8 mouse cellular contexts compared by ENCODE assay signal in genomic region chr17:34915410-34915831, GRCm38 (mm10). TPM values are rescaled to one million over a fixed set of nuclear protein-coding genes. Genes with fewer than 3 reads are reported as not detected.
DNase-seq lines count a peak whose midpoint lies in the region; ATAC-seq and TF ChIP-seq lines count a peak whose summit lies in the region.

No protein-coding gene starts in this region.

- peak; percentile 74 for DNase-seq in gastrocnemius, adult 2 months
- DNase-seq in gastrocnemius, postnatal 10 days = no peak
- DNase-seq in MN1 (ENCODE audit: low spot score) = peak; percentile 51
- peak; percentile 85 to 89 for DNase-seq in kidney, adult 8-10 months
- no peak for DNase-seq in left cerebral cortex, postnatal 25 days (ENCODE audit: low spot score in 2 of 2)
- DNase-seq in left cerebral cortex, adult 8-10 months (ENCODE audit: low spot score in 2 of 2) = no peak
- no peak for DNase-seq in gastrocnemius, postnatal 4 days (ENCODE audit: low spot score in 2 of 2)

- H3K27ac ChIP-seq in gastrocnemius, adult 2 months = peak overlapping the region; percentile 73
- H3K27ac ChIP-seq in lung, embryonic 16.5 days (ENCODE audit: low read length) = no peak overlapping the region

- intact Hi-C loops in gastrocnemius, adult 2 months (cut with DNase I) = no loop called here
- intact Hi-C loops in left cerebral cortex, postnatal 25 days (cut with DNase I) = no loop called here

- no peak overlapping the region for H3K4me3 ChIP-seq in gastrocnemius, adult 2 months
- H3K4me3 ChIP-seq in lung, embryonic 16.5 days (ENCODE audit: low read length) = no peak overlapping the region

- H3K9ac ChIP-seq in lung, embryonic 16.5 days (ENCODE audit: low read length) = peak overlapping the region; percentile 35

- 9% methylated on average over 10 of the region's 11 CpGs for WGBS in lung, embryonic 16.5 days

- H3K9me3 ChIP-seq in lung, embryonic 16.5 days (ENCODE audit: control insufficient read depth, low read length) = no peaks in the 10 kb centered on the region

- H3K4me1 ChIP-seq in lung, embryonic 16.5 days (replicated peaks; ENCODE audit: control insufficient read depth, insufficient read depth, low read length) = peaks cover 8% of the 10 kb centered on the region

- peak overlapping the region; percentile 21; the same call in 1 of the 2 replicates for H3K4me2 ChIP-seq in lung, embryonic 16.5 days (ENCODE audit: low read depth, low read length)

- ATAC-seq in lung, embryonic 16.5 days (ENCODE audit: low read depth) = peak; percentile 72; the same call in 1 of the 2 replicates

- peak; percentile 45 for TF ChIP-seq CTCF in gastrocnemius, adult 2 months (IDR thresholded peaks at IDR 0.05)

- peaks cover 29% of the 10 kb centered on the region for H3K36me3 ChIP-seq in lung, embryonic 16.5 days (ENCODE audit: control insufficient read depth, insufficient read depth, low read length)

- no peaks in the 10 kb centered on the region for H3K27me3 ChIP-seq in lung, embryonic 16.5 days (ENCODE audit: control insufficient read depth, insufficient read depth, low read depth, low read length)

RNA-seq across cellular contexts. Expression of gene Slc44a4, which starts 1.2 kb away (rescaled TPM):
- not detected for total RNA-seq in gastrocnemius, adult 2 months (2021)
- not detected for total RNA-seq in gastrocnemius, postnatal 10 days (2021)
- 1.5 and 1.9 TPM in 2 replicates for polyA plus RNA-seq in lung, embryonic 16.5 days (2015; fragmentation: Nextera tagmentation; extraction: Ambion mirVana)
- total RNA-seq in left cerebral cortex, postnatal 25 days (2021) = under 1 TPM; 0.55 to 0.66 TPM
- total RNA-seq in left cerebral cortex, adult 8-10 months (2022) = under 1 TPM; 0.33 to 0.66 (median 0.51) TPM
- not detected for total RNA-seq in gastrocnemius, postnatal 4 days (2021)

RNA-seq across cellular contexts. Expression of gene Neu1, which starts 15.6 kb away (rescaled TPM):
- total RNA-seq in gastrocnemius, adult 2 months (2021) = 10 to 100 TPM; 10.5 to 12.0 TPM
- total RNA-seq in gastrocnemius, postnatal 10 days (2021) = 1 to 10 TPM; 8.3 to 8.9 TPM
- 19.0 and 20.4 TPM in 2 replicates for polyA plus RNA-seq in lung, embryonic 16.5 days (2015; fragmentation: Nextera tagmentation; extraction: Ambion mirVana)
- total RNA-seq in left cerebral cortex, postnatal 25 days (2021) = 10 to 100 TPM; 42.9 to 44.0 TPM
- 10 to 100 TPM; 40.1 to 44.4 (median 42.7) TPM for total RNA-seq in left cerebral cortex, adult 8-10 months (2022)
- total RNA-seq in gastrocnemius, postnatal 4 days (2021) = 10 to 100 TPM; 10.8 to 10.9 TPM

RNA-seq across cellular contexts. Expression of gene Ehmt2, which starts 17.2 kb away (rescaled TPM):
- 10 to 100 TPM; 28.0 to 29.6 TPM for total RNA-seq in gastrocnemius, adult 2 months (2021)
- total RNA-seq in gastrocnemius, postnatal 10 days (2021) = 10 to 100 TPM; 40.9 to 53.7 TPM
- 58.2 and 62.2 TPM in 2 replicates for polyA plus RNA-seq in lung, embryonic 16.5 days (2015; fragmentation: Nextera tagmentation; extraction: Ambion mirVana)
- 100 to 1,000 TPM; 166 to 167 TPM for total RNA-seq in left cerebral cortex, postnatal 25 days (2021)
- 100 to 1,000 TPM; 182 to 191 (median 185) TPM for total RNA-seq in left cerebral cortex, adult 8-10 months (2022)
- total RNA-seq in gastrocnemius, postnatal 4 days (2021) = 10 to 100 TPM; 80.0 to 84.2 TPM

RNA-seq across cellular contexts. Expression of gene C2, which starts 17.4 kb away (rescaled TPM):
- 1 to 10 TPM; 1.3 to 3.4 TPM for total RNA-seq in gastrocnemius, adult 2 months (2021)
- 1 to 10 TPM; 4.3 to 5.6 TPM for total RNA-seq in gastrocnemius, postnatal 10 days (2021)
- 3.2 and 4.8 TPM in 2 replicates for polyA plus RNA-seq in lung, embryonic 16.5 days (2015; fragmentation: Nextera tagmentation; extraction: Ambion mirVana)
- 1 to 10 TPM; 1.5 to 3.6 TPM for total RNA-seq in left cerebral cortex, postnatal 25 days (2021)
- total RNA-seq in left cerebral cortex, adult 8-10 months (2022) = 1 to 10 TPM; 1.6 to 5.9 (median 4.0) TPM
- total RNA-seq in gastrocnemius, postnatal 4 days (2021) = 1 to 10 TPM; 5.3 to 8.7 TPM

RNA-seq across cellular contexts. Expression of gene Gm20547, which starts 33.6 kb away (rescaled TPM):
- total RNA-seq in gastrocnemius, adult 2 months (2021) = not detected
- not detected for total RNA-seq in gastrocnemius, postnatal 10 days (2021)
- polyA plus RNA-seq in lung, embryonic 16.5 days (2015; fragmentation: Nextera tagmentation; extraction: Ambion mirVana) = not detected in 2 replicates
- not detected for total RNA-seq in left cerebral cortex, postnatal 25 days (2021)
- total RNA-seq in left cerebral cortex, adult 8-10 months (2022) = not detected
- total RNA-seq in gastrocnemius, postnatal 4 days (2021) = not detected

Comparison
In these comparisons a context has a peak if more than half of its experiments do, and no peak if none do; other contexts are left out.
1. DNase-seq: peak in gastrocnemius, adult 2 months (single experiment), MN1 (single experiment) and kidney, adult 8-10 months (2 of 2); none in gastrocnemius, postnatal 10 days (single experiment), left cerebral cortex, postnatal 25 days (0 of 2), left cerebral cortex, adult 8-10 months (0 of 2) and gastrocnemius, postnatal 4 days (0 of 2).